Mouse (Mus musculus) kidney, adult 2 months (tissue): ENCODE results near the gene Recql5. TPM values are rescaled to one million over a fixed set of nuclear protein-coding genes. Genes with fewer than 3 reads are reported as not detected.

Experiments used
- DNase-seq: peaks from one replicate; pipeline ENCODE4 v3.0.0; 2021
- H3K27ac ChIP-seq: fragments of 200-500 bp; 2 replicates; pipeline ENCODE4 v1.5.1; 2012; ENCODE audit warnings: low read depth, low read length, control low read depth, inconsistent platforms; ENCODE audit not compliant: insufficient read depth
- H3K27me3 ChIP-seq: fragments of 200-500 bp; replicated peaks from 2 replicates; pipeline ENCODE4 v1.6.1; 2012; ENCODE audit warnings: mild to moderate bottlenecking, moderate library complexity, low read length, inconsistent platforms; ENCODE audit not compliant: control insufficient read depth, insufficient read depth
- H3K36me3 ChIP-seq: fragments of 200-500 bp; 2 replicates; pipeline ENCODE4 v1.6.1; 2012; ENCODE audit warnings: mild to moderate bottlenecking, moderate library complexity, low read length, inconsistent platforms; ENCODE audit not compliant: control insufficient read depth, insufficient read depth
- H3K4me1 ChIP-seq: fragments of 200-500 bp; 2 replicates; pipeline ENCODE4 v1.6.1; 2011; ENCODE audit warnings: low read length; ENCODE audit not compliant: control insufficient read depth, insufficient read depth
- H3K4me3 ChIP-seq: fragments of 200-500 bp; 2 replicates; pipeline ENCODE4 v1.5.1; 2011; ENCODE audit warnings: mild to moderate bottlenecking, low read depth, low read length, control low read depth; ENCODE audit not compliant: insufficient read depth
- CTCF ChIP-seq: fragments of 200-500 bp; conservative IDR thresholded peaks from 2 replicates; pipeline ENCODE4 v1.5.1; 2011; ENCODE audit warnings: low read depth, mild to moderate bottlenecking, control low read depth, low read length, moderate library complexity, mixed read lengths; ENCODE audit not compliant: insufficient read depth, insufficient read length
- POLR2A ChIP-seq: fragments of 200-500 bp; IDR thresholded peaks from one replicate; pipeline ENCODE4 v1.6.1; 2011; ENCODE audit warnings: low read depth, low read length, control low read depth
- WGBS: fragments of 180-500 bp; shearing (Covaris S2); methylation state at CpG from one replicate; pipeline ENCODE4 v1.1.7; 2018; 5-methylcytosine and 5-hydroxymethylcytosine counted together
- polyA plus RNA-seq: library from polyadenylated mRNA; depleted of rRNA; stranded (reverse); fragments of >200 nt; gene quantifications from 2 replicates; pipeline ENCODE4 v1.2.3, GENCODE M21; 2012

Gene Recql5
- polyA plus RNA-seq, 1 experiment: 16.9 TPM

DNA sequence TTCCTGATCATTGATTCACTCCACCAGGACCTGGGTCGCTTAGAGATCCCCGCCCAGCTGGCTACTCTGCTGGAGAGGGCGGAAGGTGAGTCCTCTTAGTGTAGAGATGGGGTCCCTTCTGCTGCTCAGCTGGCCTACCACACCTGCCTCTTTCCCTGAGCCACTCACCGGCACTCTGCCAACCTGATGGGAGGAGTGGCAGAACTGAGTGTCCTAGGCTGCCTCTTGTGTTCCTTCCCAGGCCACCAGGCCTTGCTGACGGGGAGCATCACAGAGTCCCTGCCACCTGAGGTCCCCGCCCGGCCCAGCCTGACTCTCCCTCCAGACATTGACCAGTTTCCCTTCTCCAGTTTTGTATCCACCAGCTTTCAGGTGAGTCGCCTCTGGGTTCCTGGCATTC, 55.2 kb downstream of the Recql5 start:
- Histone ChIP-seq H3K27ac (no peak overlapping the region), H3K36me3 (no peaks in the 10 kb centered on the region), H3K27me3 (no peaks in the 10 kb centered on the region), H3K4me1 (peaks cover 3% of the 10 kb centered on the region; the same call in 1 of the 2 replicates), H3K4me3 (peak overlapping the region; percentile 52)
- TF ChIP-seq CTCF: no peak
- no peak for TF ChIP-seq POLR2A
- WGBS: 66% methylated on average over 8 of the region's 8 CpGs
- peak; percentile 65 for DNase-seq

DNA sequence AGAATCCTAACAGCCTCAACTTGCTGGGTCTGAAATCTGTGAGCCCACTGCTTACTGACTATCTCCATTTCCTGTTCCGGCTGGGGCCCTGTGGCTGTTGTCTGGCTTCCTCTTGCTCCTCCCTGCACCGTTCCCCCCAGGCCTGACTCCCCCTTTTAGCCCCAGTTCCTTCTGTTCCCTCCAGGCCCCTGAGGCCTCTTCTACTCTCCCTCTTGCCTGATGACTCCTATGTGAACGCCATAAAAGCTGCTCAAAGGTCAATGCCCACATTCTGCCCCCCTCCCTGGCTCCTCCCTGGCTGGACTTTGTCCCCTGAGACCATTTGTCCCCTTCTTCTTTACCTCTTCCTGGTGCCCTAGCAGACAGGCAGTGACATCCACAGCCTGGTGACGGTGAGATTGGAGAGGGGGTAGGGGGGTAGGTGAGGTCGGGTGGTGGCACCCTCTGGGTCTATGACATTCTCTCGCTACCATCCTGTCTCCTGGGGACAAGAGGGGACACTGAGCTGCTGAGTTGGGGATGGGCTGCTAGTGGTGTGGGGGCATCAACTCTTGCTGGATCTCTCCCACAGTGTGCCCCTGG, 56.0 kb downstream of the Recql5 start:
- peak; percentile 90 for DNase-seq
- peak overlapping the region; percentile 75 for H3K27ac ChIP-seq

DNA sequence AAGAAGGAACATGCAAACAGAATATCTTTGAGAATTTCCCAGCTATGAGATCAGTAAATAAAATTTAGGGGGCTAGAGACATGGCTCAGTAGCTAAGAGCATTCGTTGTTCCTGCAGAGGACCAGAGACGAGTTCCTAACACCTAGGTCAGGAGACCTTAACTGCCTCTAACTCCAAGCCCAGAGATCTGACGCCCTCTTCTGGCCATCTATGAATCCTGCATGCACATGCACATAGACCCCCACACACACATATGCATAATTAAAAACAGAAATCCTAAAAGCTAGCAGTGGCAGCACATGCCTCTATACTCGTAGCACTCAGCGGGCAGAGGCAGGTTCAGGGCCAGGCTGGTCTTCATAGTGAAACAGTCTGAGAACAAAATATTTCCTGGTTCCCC, 56.8 kb downstream of the Recql5 start:
- peaks cover 3% of the 10 kb centered on the region; the same call in 1 of the 2 replicates for H3K4me1 ChIP-seq
- no peak overlapping the region for H3K4me3 ChIP-seq
- no peak overlapping the region for H3K27ac ChIP-seq
- 91% methylated on average over 5 of the region's 5 CpGs for WGBS
- no peak for DNase-seq
- H3K27me3 ChIP-seq: no peaks in the 10 kb centered on the region
- H3K36me3 ChIP-seq: no peaks in the 10 kb centered on the region
- TF ChIP-seq CTCF (0 out of 2 replicates have a peak, but pooled peaks have one; percentile 13), POLR2A (no peak)

More for the DNA sequence above, 56.0 kb downstream of the Recql5 start:
- Histone ChIP-seq H3K36me3 (no peaks in the 10 kb centered on the region), H3K4me3 (peak overlapping the region; percentile 52), H3K4me1 (peaks cover 3% of the 10 kb centered on the region; the same call in 1 of the 2 replicates), H3K27me3 (no peaks in the 10 kb centered on the region)
- WGBS: 29% methylated on average over 6 of the region's 6 CpGs
- TF ChIP-seq POLR2A (no peak), CTCF (no peak)

DNA sequence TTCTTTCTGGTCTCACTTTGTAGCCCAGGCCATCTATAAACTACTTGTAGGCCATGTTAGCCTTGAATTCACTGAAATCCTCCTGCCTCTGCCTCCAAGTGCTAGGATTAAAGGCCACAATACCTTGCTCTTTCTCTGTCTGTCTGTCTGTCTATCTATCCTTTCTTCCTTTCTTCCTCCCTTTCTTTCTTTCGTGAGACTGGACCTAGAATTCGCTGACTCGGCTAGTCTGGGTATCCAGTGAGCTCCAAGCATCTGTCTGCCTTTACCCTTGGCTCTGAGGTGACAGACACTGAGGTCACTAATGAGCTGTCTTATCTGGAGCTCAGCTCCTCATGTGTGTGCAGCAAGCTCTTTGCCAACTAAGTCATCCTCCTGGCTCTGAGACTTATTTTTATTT, 57.3 kb downstream of the Recql5 start:
- TF ChIP-seq CTCF (no peak), POLR2A (no peak)
- Histone ChIP-seq H3K27me3 (no peaks in the 10 kb centered on the region), H3K4me1 (peaks cover 3% of the 10 kb centered on the region; the same call in 1 of the 2 replicates), H3K36me3 (no peaks in the 10 kb centered on the region), H3K27ac (no peak overlapping the region), H3K4me3 (no peak overlapping the region)
- DNase-seq: no peak
- WGBS: 82% methylated on average over 3 of the region's 3 CpGs

DNA sequence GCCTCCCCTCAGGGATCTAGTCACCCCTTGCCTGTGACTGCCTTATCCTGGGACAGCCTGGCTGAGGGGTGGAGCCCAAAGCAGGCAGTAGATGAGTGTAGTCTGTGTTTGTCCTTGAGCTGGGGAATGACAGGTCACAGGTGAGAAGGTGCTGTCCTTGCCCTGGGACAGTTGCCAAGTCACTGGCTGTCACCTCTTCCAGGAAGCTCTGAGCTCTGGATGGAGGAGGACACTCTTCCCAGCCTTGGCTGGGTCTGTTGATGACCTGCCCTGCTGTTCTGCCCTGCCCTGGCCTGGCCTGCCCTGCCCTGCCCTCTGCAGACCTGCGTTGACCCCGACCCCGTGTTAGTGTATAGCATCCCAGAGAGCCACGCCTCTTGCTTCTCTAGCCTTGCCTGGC, 60.8 kb downstream of the Recql5 start:
- 66% methylated on average over 4 of the region's 4 CpGs for WGBS
- no peak for DNase-seq
- Histone ChIP-seq H3K4me3 (no peak overlapping the region), H3K27ac (no peak overlapping the region), H3K36me3 (no peaks in the 10 kb centered on the region), H3K27me3 (no peaks in the 10 kb centered on the region), H3K4me1 (peaks cover 3% of the 10 kb centered on the region; the same call in 1 of the 2 replicates)
- no peak for TF ChIP-seq POLR2A
- no peak for TF ChIP-seq CTCF

DNA sequence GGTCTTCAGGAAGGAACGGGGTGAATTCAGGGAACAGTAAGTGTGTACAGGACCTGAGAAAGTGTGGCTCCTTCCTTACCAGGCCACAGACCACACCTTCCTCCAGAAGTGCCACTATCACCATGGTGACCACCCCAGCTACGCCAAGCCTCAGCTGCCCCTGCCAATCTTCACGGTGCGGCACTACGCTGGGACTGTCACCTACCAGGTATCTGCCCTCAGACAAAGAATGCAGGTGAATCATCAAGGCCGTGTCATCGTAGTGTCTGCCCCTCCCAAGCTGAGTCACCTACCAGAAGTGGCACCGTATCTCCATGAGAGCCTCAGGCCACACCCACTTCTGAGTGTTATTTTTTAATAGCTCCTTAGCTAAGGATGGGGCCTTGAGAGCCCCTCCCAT, 63.9 kb downstream of the Recql5 start:
- 76% methylated on average over 8 of the region's 8 CpGs for WGBS
- Histone ChIP-seq H3K36me3 (no peaks in the 10 kb centered on the region), H3K4me1 (no peaks in the 10 kb centered on the region), H3K27ac (no peak overlapping the region), H3K27me3 (no peaks in the 10 kb centered on the region), H3K4me3 (no peak overlapping the region)
- no peak for DNase-seq
- TF ChIP-seq CTCF (no peak), POLR2A (no peak)

DNA sequence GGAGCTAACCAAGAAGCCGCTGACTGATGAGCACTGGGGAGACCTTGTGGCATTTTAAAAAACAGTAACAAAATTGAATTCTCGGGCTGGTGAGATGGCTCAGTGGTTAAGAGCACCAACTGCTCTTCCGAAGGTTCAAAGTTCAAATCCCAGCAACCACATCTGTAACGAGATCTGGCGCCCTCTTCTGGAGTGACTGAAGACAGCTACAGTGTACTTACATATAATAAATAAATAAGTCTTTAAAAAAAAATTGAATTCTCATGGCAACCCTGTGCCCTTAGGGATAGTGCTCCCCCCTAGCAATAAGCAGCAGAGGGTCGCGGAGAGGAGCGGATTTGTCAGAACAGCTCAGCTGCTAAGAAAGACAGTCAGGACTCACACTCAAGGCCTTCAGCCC, 69.4 kb downstream of the Recql5 start:
- TF ChIP-seq CTCF: no peak
- no peak for TF ChIP-seq POLR2A
- Histone ChIP-seq H3K36me3 (no peaks in the 10 kb centered on the region), H3K4me1 (no peaks in the 10 kb centered on the region), H3K4me3 (no peak overlapping the region), H3K27ac (no peak overlapping the region), H3K27me3 (no peaks in the 10 kb centered on the region)
- DNase-seq: peak; percentile 44
- WGBS: 73% methylated on average over 8 of the region's 8 CpGs
